Mouse (Mus musculus) kidney, embryonic 15.5 days (tissue): ENCODE measurements around the gene Tspan4. TPM values are rescaled to one million over a fixed set of nuclear protein-coding genes. Genes with fewer than 3 reads are reported as not detected.

Source experiments
- ATAC-seq: fragments of 200-750 bp; cut with Nextera tagmentation; replicated peaks from 2 replicates; pipeline ENCODE4 v1.8.0; 2017; ENCODE audit warnings: moderate TSS enrichment; ENCODE audit not compliant: low FRiP score
- H3K27ac ChIP-seq: fragments of 300-500 bp; sonication (generic); 2 replicates; pipeline ENCODE4 v1.5.1; 2015; ENCODE audit warnings: mild to moderate bottlenecking, inconsistent platforms
- H3K27me3 ChIP-seq: fragments of 300-500 bp; sonication (generic); 2 replicates; pipeline ENCODE4 v1.6.1; 2015; ENCODE audit warnings: inconsistent platforms
- H3K36me3 ChIP-seq: fragments of 300-500 bp; sonication (generic); 2 replicates; pipeline ENCODE4 v1.6.1; 2015; ENCODE audit warnings: inconsistent platforms
- H3K4me1 ChIP-seq: fragments of 300-500 bp; sonication (generic); 2 replicates; pipeline ENCODE4 v1.6.1; 2015; ENCODE audit warnings: inconsistent platforms
- H3K4me2 ChIP-seq: fragments of 300-500 bp; sonication (generic); 2 replicates; pipeline ENCODE4 v1.6.1; 2015; ENCODE audit warnings: moderate library complexity, mild to moderate bottlenecking, inconsistent platforms
- H3K4me3 ChIP-seq: fragments of 300-500 bp; sonication (generic); replicated peaks from 2 replicates; pipeline ENCODE4 v1.5.1; 2015; ENCODE audit warnings: mild to moderate bottlenecking, inconsistent platforms
- H3K9ac ChIP-seq: fragments of 300-500 bp; sonication (generic); 2 replicates; pipeline ENCODE4 v1.6.1; 2015; ENCODE audit warnings: mild to moderate bottlenecking, inconsistent platforms
- H3K9me3 ChIP-seq: fragments of 300-500 bp; sonication (generic); replicated peaks from 2 replicates; pipeline ENCODE4 v1.6.1; 2016; ENCODE audit warnings: inconsistent platforms
- WGBS: fragments of 180-500 bp; shearing (Covaris S2); methylation state at CpG from one replicate; pipeline ENCODE4 v1.1.7; 2015; ENCODE audit warnings: mixed read lengths; 5-methylcytosine and 5-hydroxymethylcytosine counted together
- polyA plus RNA-seq: library from polyadenylated mRNA; unstranded; fragments of >200 nt; fragmentation: Nextera tagmentation; extraction: Ambion mirVana; gene quantifications from 2 replicates; pipeline ENCODE4 v1.2.1, GENCODE M21; 2015

The Tspan4 gene
- polyA plus RNA-seq, 1 experiment from 2014 or later, result 93.4 TPM

DNA sequence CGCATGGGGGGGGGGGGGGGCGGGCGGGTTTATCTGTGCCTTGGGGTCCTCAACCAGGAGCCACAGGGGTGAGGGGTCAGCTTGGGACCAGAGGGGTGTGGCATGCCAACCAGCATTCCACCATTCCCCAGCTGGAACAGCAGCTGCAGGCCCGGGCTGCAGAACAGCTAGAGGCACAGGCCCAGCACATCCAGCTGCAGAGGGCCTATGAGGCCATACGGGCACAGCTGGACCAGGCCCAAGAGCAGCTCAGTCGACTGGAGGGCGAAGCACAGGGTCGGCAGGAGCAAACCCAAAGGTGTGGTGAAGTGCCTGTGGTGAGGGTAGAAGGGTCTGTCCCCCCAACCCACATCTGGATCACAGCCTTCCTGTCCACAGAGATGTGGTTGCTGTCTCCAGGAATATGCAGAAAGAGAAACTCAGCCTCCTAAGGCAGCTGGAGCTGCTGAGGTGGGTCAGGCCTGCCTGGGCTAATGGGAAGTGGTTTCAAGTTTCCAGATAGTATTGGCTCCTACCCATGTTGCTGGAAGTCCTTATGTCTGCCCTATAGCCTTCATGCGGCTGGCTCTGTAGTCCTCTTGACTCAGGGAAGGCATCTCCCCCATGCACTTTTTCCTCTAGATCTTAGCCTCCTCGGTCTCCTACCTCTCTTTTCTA is 9.5 kb upstream of the Tspan4 start:
- Histone ChIP-seq H3K27me3 (peaks cover 56% of the 10 kb centered on the region), H3K4me1 (peaks cover 94% of the 10 kb centered on the region), H3K9ac (no peak overlapping the region), H3K4me2 (peak overlapping the region; percentile 49), H3K36me3 (peaks cover 11% of the 10 kb centered on the region), H3K4me3 (0 out of 2 replicates have a peak overlapping the region, but pooled peaks have one; percentile 3), H3K27ac (peak overlapping the region; percentile 19), H3K9me3 (no peaks in the 10 kb centered on the region)
- WGBS, result 49% methylated on average over 7 of the region's 10 CpGs
- ATAC-seq, result no peak

- Histone ChIP-seq H3K9ac (no peak overlapping the region), H3K9me3 (no peaks in the 10 kb centered on the region), H3K27me3 (peaks cover 51% of the 10 kb centered on the region), H3K4me1 (peaks cover 89% of the 10 kb centered on the region), H3K27ac (peak overlapping the region; percentile 19), H3K36me3 (peaks cover 16% of the 10 kb centered on the region), H3K4me3 (0 out of 2 replicates have a peak overlapping the region, but pooled peaks have one; percentile 3), H3K4me2 (no peak overlapping the region)
- WGBS, result 77% methylated on average over 7 of the region's 7 CpGs
- ATAC-seq, result no peak
Measured at GRCm38 (mm10) chr7:141466045-141466394, 9.0 kb upstream of the Tspan4 start.

DNA sequence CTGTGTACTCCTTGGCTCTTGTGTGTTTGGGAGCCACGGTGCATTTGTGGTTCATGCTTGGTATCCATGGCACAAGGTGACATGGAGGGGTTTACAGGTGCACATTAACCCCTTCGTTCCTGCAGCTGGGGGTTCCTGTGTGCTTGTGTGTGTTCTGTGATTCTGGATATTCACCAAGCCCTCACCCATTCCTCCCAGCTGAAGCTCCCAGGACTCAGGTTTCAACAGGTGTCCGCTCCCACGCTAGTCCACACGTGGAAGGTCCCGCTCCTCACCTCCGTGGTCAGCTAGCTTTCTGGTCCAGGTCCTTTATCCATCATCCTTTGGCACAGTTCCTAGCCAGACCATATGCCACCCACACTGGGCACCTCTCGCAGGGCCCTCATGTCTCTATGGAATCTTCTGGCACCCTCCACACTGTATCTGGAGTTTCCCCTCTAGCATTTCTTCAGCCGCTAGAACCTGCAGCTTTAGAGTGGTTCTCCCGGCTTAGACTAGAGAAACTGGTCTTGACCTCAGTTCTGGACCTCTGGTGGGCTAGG is 8.4 kb upstream of the Tspan4 start:
- Histone ChIP-seq H3K9ac (peak overlapping the region; percentile 82), H3K4me3 (peak overlapping the region; percentile 85), H3K9me3 (no peaks in the 10 kb centered on the region), H3K36me3 (peaks cover 23% of the 10 kb centered on the region), H3K27me3 (peaks cover 44% of the 10 kb centered on the region), H3K4me1 (peaks cover 82% of the 10 kb centered on the region), H3K27ac (peak overlapping the region; percentile 92), H3K4me2 (peak overlapping the region; percentile 81)
- 55% methylated on average over 10 of the region's 10 CpGs for WGBS
- ATAC-seq, result no peak

GRCm38 (mm10) chr7:141467230-141468030 is 7.6 kb upstream of the Tspan4 start, which contains the start of gene Cd151:
TSS of gene Cd151 (plus strand) at chr7:141467392.
- Histone ChIP-seq H3K27me3 (peaks cover 37% of the 10 kb centered on the region), H3K36me3 (peaks cover 30% of the 10 kb centered on the region), H3K4me2 (peak within 1 kb of the TSS; percentile 81), H3K4me3 (peak within 1 kb of the TSS; percentile 85), H3K4me1 (peaks cover 78% of the 10 kb centered on the region), H3K27ac (peak within 1 kb of the TSS; percentile 92), H3K9ac (peak within 1 kb of the TSS; percentile 82), H3K9me3 (no peaks in the 10 kb centered on the region)
- ATAC-seq, result peak; percentile 75
- WGBS, result under 1% methylated on average over 52 of the region's 52 CpGs

DNA sequence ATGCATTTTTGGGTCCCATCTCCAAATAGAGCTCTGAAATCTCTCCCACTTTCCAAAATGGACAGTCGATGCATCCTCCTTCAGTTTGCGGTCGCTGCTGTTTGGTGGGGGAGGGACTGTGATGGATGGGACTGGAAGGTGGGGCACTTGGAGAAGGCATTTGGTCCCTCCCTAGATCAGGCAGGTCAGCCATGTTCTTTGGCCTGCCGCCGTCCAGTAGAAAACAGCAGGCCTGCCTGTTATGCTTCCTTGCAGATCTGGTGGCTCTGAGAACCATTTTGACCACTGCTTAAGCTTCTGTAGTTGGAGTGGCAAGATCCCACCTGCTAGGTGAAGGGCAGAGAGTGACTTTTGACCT is 6.9 kb upstream of the Tspan4 start:
- 8% methylated on average over 5 of the region's 5 CpGs for WGBS
- Histone ChIP-seq H3K36me3 (peaks cover 35% of the 10 kb centered on the region), H3K9me3 (no peaks in the 10 kb centered on the region), H3K27me3 (peaks cover 30% of the 10 kb centered on the region), H3K27ac (peak overlapping the region; percentile 92), H3K4me1 (peaks cover 75% of the 10 kb centered on the region), H3K4me2 (peak overlapping the region; percentile 81), H3K9ac (peak overlapping the region; percentile 82), H3K4me3 (peak overlapping the region; percentile 85)
- 0 out of 2 replicates have a peak, but pooled peaks have one; percentile 8 for ATAC-seq

DNA sequence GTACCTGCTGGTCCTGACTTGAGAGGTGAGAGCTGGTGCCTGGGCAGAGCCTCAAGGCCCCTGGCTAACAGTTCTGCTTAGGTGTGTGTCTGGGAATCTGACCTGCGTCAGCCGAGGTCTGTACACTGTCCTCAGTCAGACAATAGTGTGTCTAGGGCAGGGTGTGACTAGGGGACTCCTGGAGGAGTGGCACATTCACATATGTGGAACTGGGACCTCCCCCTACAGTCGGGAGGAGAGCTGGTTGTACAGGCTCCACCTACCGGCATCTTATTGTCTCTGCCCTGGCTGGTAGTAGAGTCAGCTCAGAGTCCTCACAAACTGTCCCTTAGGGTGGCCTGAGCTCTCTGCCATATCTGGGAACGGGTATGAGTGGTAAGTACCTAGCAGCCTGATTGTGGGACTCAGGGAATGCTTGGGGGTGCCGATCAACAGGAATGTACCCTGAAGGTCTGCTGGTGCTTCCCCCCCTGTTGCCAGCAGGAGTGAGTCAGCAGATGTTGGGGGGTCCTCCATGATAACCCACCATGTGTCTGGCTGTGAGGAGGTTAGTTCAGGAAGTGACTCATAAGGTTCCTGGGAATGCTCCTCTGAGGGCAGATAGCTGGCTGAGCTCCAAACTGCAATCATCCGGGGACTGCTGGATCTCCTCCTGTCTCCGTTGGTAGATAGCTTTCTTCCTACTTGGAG is 6.4 kb upstream of the Tspan4 start:
- Histone ChIP-seq H3K4me2 (peak overlapping the region; percentile 81), H3K9me3 (no peaks in the 10 kb centered on the region), H3K36me3 (peaks cover 35% of the 10 kb centered on the region), H3K4me1 (peaks cover 75% of the 10 kb centered on the region), H3K9ac (peak overlapping the region; percentile 82), H3K4me3 (peak overlapping the region; percentile 85), H3K27me3 (peaks cover 25% of the 10 kb centered on the region), H3K27ac (peak overlapping the region; percentile 92)
- ATAC-seq, result peak; percentile 78
- WGBS, result 11% methylated on average over 8 of the region's 8 CpGs

GRCm38 (mm10) chr7:141469352-141469751 is 5.7 kb upstream of the Tspan4 start:
- no peaks in the 10 kb centered on the region for H3K9me3 ChIP-seq
- peak overlapping the region; percentile 81 for H3K4me2 ChIP-seq
- peaks cover 18% of the 10 kb centered on the region for H3K27me3 ChIP-seq
- H3K27ac ChIP-seq, result peak overlapping the region; percentile 92
- ATAC-seq, result no peak
- H3K9ac ChIP-seq, result peak overlapping the region; percentile 82
- peaks cover 35% of the 10 kb centered on the region for H3K36me3 ChIP-seq
- 52% methylated on average over 6 of the region's 6 CpGs for WGBS
- H3K4me1 ChIP-seq, result peaks cover 75% of the 10 kb centered on the region
- H3K4me3 ChIP-seq, result peak overlapping the region; percentile 85

DNA sequence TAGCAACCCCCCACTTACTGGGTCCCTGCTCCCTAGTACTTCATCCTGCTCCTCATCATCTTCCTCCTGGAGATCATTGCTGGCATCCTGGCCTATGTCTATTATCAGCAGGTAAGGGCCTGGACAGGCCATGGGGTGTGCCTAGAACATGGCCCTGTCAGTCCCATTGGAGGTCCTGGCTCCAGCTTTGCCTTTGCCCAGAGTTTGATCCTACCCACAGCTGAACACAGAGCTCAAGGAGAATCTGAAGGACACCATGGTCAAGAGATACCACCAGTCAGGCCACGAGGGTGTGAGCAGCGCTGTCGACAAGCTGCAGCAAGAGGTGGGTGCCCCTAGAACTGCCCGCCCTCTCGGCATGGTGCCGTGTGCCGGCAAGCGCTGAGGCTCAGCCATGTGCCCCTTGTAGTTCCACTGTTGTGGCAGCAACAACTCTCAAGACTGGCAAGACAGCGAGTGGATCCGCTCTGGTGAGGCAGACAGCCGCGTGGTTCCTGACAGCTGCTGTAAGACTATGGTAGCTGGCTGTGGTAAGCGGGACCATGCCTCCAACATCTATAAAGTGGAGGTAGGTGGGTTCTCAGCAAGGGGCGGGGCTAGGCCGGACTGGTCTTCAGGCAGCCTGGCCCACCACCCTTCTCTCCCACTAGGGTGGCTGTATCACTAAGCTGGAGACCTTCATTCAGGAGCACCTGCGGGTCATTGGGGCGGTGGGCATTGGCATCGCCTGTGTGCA is 5.0 kb upstream of the Tspan4 start:
- H3K36me3 ChIP-seq, result peaks cover 35% of the 10 kb centered on the region
- H3K27me3 ChIP-seq, result peaks cover 11% of the 10 kb centered on the region
- 91% methylated on average over 18 of the region's 18 CpGs for WGBS
- no peak for ATAC-seq
- H3K27ac ChIP-seq, result peak overlapping the region; percentile 92
- no peaks in the 10 kb centered on the region for H3K9me3 ChIP-seq
- H3K9ac ChIP-seq, result peak overlapping the region; percentile 82
- peak overlapping the region; percentile 85 for H3K4me3 ChIP-seq
- peak overlapping the region; percentile 81 for H3K4me2 ChIP-seq
- peaks cover 70% of the 10 kb centered on the region for H3K4me1 ChIP-seq

DNA sequence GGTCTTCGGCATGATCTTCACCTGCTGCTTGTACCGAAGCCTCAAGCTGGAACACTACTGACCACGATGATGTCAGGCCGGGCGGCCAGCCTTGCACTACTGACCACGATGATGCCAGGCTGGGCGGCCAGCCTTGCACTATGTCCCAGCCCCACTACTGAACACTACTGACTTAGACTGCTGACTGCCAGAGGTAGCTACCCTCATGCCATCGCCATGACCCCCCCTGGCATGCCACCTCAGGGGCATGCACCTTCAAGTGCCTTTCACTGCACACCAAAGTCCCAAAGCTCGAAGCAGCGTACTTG is 4.4 kb upstream of the Tspan4 start:
- Histone ChIP-seq H3K4me2 (no peak overlapping the region), H3K9me3 (no peaks in the 10 kb centered on the region), H3K4me1 (peaks cover 66% of the 10 kb centered on the region), H3K9ac (no peak overlapping the region), H3K27me3 (peaks cover 5% of the 10 kb centered on the region), H3K4me3 (no peak overlapping the region), H3K27ac (0 out of 2 replicates have a peak overlapping the region, but pooled peaks have one; percentile 92), H3K36me3 (peaks cover 35% of the 10 kb centered on the region)
- WGBS, result 90% methylated on average over 10 of the region's 10 CpGs
- no peak for ATAC-seq

DNA sequence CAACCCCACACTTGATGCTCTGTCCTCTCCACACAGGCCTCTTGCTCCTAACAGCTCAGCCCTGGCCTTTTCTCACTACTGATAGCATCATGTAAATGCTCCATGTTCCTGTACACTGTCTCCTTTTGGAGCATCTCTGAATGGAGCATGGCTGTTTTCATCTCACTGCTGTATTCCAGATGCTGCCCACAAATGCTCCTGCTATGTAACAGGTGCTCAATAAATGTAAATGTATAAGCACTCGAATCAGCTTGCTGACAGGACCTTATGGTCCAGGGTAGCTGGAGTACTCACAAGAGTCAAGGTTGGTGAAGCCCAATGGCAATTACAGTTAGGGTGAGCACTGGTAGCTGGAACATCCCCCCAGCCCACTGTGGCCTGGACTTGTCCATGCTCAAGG is 3.8 kb upstream of the Tspan4 start:
- Histone ChIP-seq H3K9me3 (no peaks in the 10 kb centered on the region), H3K4me3 (no peak overlapping the region), H3K27me3 (no peaks in the 10 kb centered on the region), H3K4me2 (no peak overlapping the region), H3K27ac (no peak overlapping the region), H3K4me1 (peaks cover 68% of the 10 kb centered on the region), H3K9ac (no peak overlapping the region), H3K36me3 (peaks cover 35% of the 10 kb centered on the region)
- no peak for ATAC-seq
- 97% methylated on average over 1 of the region's 1 CpGs for WGBS

GRCm38 (mm10) chr7:141472226-141472625 is 2.8 kb upstream of the Tspan4 start:
- Histone ChIP-seq H3K27ac (no peak overlapping the region), H3K27me3 (no peaks in the 10 kb centered on the region), H3K36me3 (peaks cover 35% of the 10 kb centered on the region), H3K4me2 (no peak overlapping the region), H3K4me1 (peaks cover 69% of the 10 kb centered on the region), H3K9ac (no peak overlapping the region), H3K4me3 (no peak overlapping the region), H3K9me3 (no peaks in the 10 kb centered on the region)
- no peak for ATAC-seq
- 78% methylated on average over 6 of the region's 6 CpGs for WGBS
